Mouse (Mus musculus) CH12.LX (cell line): ENCODE data around the gene Gse1. TPM values are rescaled to one million over a fixed set of nuclear protein-coding genes. Genes with fewer than 3 reads are reported as not detected.
A peak's percentile ranks its signal among the peaks of the same experiment; 100 is the strongest.

ENCODE experiments used
- DNase-seq: peaks from one replicate; pipeline ENCODE4 v3.0.0-alpha.2; 2013; ENCODE audit errors: extremely low read depth
- H3K27ac ChIP-seq: 2 replicates; pipeline ENCODE4 v1.5.1; 2012; ENCODE audit warnings: low read depth, mild to moderate bottlenecking, control low read depth, moderate library complexity; ENCODE audit not compliant: insufficient read depth
- H3K27me3 ChIP-seq: replicated peaks from 2 replicates; pipeline ENCODE3; 2012; ENCODE audit warnings: inconsistent platforms
- H3K36me3 ChIP-seq, 2 experiments: replicated peaks in 1 of 2; 2 replicates each; pipeline versions ENCODE3 to v1.6.1; 2012; ENCODE audit warnings: inconsistent platforms in 1 of 2, low read length in 1 of 2, mild to moderate bottlenecking in 1 of 2, mixed read lengths in 1 of 2, moderate library complexity in 1 of 2; ENCODE audit not compliant: control insufficient read depth in 1 of 2, insufficient read depth in 1 of 2
- H3K4me1 ChIP-seq, 2 experiments: 2 replicates each; pipeline ENCODE4 v1.6.1; 2012; ENCODE audit warnings: inconsistent platforms in 1 of 2, moderate library complexity in 1 of 2; ENCODE audit not compliant: insufficient read depth in 2 of 2, control insufficient read depth in 1 of 2
- H3K4me2 ChIP-seq: 2 replicates; pipeline ENCODE4 v1.6.1; 2012; ENCODE audit warnings: low read depth, mild to moderate bottlenecking, control low read depth; ENCODE audit not compliant: poor library complexity, insufficient read depth, severe bottlenecking
- H3K4me3 ChIP-seq, 3 experiments: fragments of 150-350 bp in 1 of 3; sonication (generic) in 1 of 3; replicated peaks in 1 of 3; 2 replicates each; pipeline versions ENCODE3 to v1.5.1; 2011 to 2012; ENCODE audit warnings: low read depth in 2 of 3, low read length in 2 of 3, mild to moderate bottlenecking in 2 of 3, moderate library complexity in 2 of 3, control low read depth in 1 of 3, improper control_type of control experiment in 1 of 3, inconsistent platforms in 1 of 3, mixed read lengths in 1 of 3; ENCODE audit not compliant: poor library complexity in 1 of 3
- H3K79me2 ChIP-seq: replicated peaks from 2 replicates; pipeline ENCODE4 v1.6.1; 2012; ENCODE audit warnings: mild to moderate bottlenecking, moderate library complexity; ENCODE audit not compliant: control insufficient read depth, poor library complexity, insufficient read depth, severe bottlenecking; ENCODE audit errors: extremely low read depth
- H3K9ac ChIP-seq: 2 replicates; pipeline ENCODE4 v1.6.1; 2012; ENCODE audit warnings: low read depth, mild to moderate bottlenecking, control low read depth, moderate library complexity; ENCODE audit not compliant: insufficient read depth
- H3K9me3 ChIP-seq: replicated peaks from 2 replicates; pipeline ENCODE3; 2012; ENCODE audit warnings: low read length, inconsistent platforms, mixed read lengths
- CHD1 ChIP-seq: IDR thresholded peaks from 2 replicates; pipeline ENCODE4 v1.6.1; 2012; ENCODE audit warnings: low read depth, low read length, improper control_type of control experiment, inconsistent platforms
- CHD2 ChIP-seq: IDR thresholded peaks from 2 replicates; pipeline ENCODE4 v1.6.1; 2011; ENCODE audit warnings: low read length, improper control_type of control experiment
- CTCF ChIP-seq, 2 experiments: IDR thresholded peaks in 1 of 2; conservative IDR thresholded peaks in 1 of 2; 2 replicates each; pipeline ENCODE4 v1.5.1; 2011 to 2012; ENCODE audit warnings: low read depth in 2 of 2, low read length in 2 of 2, improper control_type of control experiment in 1 of 2, inconsistent platforms in 1 of 2, mild to moderate bottlenecking in 1 of 2, moderate library complexity in 1 of 2
- ELF1 ChIP-seq: IDR thresholded peaks from 2 replicates; pipeline ENCODE4 v1.6.1; 2014; ENCODE audit warnings: low read depth, mild to moderate bottlenecking, inconsistent platforms, low read length, improper control_type of control experiment
- EP300 ChIP-seq: IDR thresholded peaks from 2 replicates; pipeline ENCODE4 v1.6.1; 2011; ENCODE audit warnings: low read length, improper control_type of control experiment
- GABPA ChIP-seq: IDR thresholded peaks from 2 replicates; pipeline ENCODE4 v1.6.1; 2012; ENCODE audit warnings: low read depth, low read length, improper control_type of control experiment, inconsistent platforms; ENCODE audit not compliant: insufficient replicate concordance
- HCFC1 ChIP-seq: IDR thresholded peaks from 2 replicates; pipeline ENCODE4 v1.6.1; 2012; ENCODE audit warnings: low read depth, mild to moderate bottlenecking, inconsistent platforms, low read length, improper control_type of control experiment
- IRF4 ChIP-seq: IDR thresholded peaks from 2 replicates; pipeline ENCODE4 v1.6.1; 2014; ENCODE audit warnings: low read depth, mild to moderate bottlenecking, inconsistent platforms, low read length, improper control_type of control experiment
- KAT2A ChIP-seq: IDR thresholded peaks from 2 replicates; pipeline ENCODE4 v1.6.1; 2012; ENCODE audit warnings: low read length, improper control_type of control experiment, inconsistent platforms; ENCODE audit not compliant: insufficient replicate concordance
- MAZ ChIP-seq: IDR thresholded peaks from 2 replicates; pipeline ENCODE4 v1.6.1; 2012; ENCODE audit warnings: low read depth, mild to moderate bottlenecking, inconsistent platforms, low read length, improper control_type of control experiment, moderate library complexity
- MEF2A ChIP-seq: IDR thresholded peaks from 2 replicates; pipeline ENCODE4 v1.6.1; 2014; ENCODE audit warnings: low read depth, mild to moderate bottlenecking, inconsistent platforms, low read length, improper control_type of control experiment, borderline replicate concordance
- MYC ChIP-seq: IDR thresholded peaks from 2 replicates; pipeline ENCODE4 v1.6.1; 2011; ENCODE audit warnings: low read depth, mild to moderate bottlenecking, improper control_type of control experiment, low read length
- NELFE ChIP-seq: IDR thresholded peaks from 2 replicates; pipeline ENCODE4 v1.6.1; 2011; ENCODE audit warnings: low read depth, low read length, improper control_type of control experiment
- NRF1 ChIP-seq: IDR thresholded peaks from 2 replicates; pipeline ENCODE4 v1.6.1; 2014; ENCODE audit warnings: low read depth, mild to moderate bottlenecking, inconsistent platforms, low read length, improper control_type of control experiment, moderate library complexity
- PAX5 ChIP-seq: IDR thresholded peaks from 2 replicates; pipeline ENCODE4 v1.6.1; 2012; ENCODE audit warnings: low read length, inconsistent platforms, mixed read lengths
- POLR2AphosphoS2 ChIP-seq: IDR thresholded peaks from 2 replicates; pipeline ENCODE4 v1.6.1; 2011; ENCODE audit warnings: low read depth, low read length, improper control_type of control experiment
- RCOR1 ChIP-seq: conservative IDR thresholded peaks from 2 replicates; pipeline ENCODE4 v1.6.1; 2012; ENCODE audit warnings: low read depth, mild to moderate bottlenecking, inconsistent platforms, low read length, improper control_type of control experiment
- UBTF ChIP-seq: IDR thresholded peaks from 2 replicates; pipeline ENCODE4 v1.6.1; 2012; ENCODE audit warnings: low read depth, mild to moderate bottlenecking, inconsistent platforms, low read length, improper control_type of control experiment, moderate library complexity
- USF1 ChIP-seq: IDR thresholded peaks from 2 replicates; pipeline ENCODE4 v1.6.1; 2014; ENCODE audit warnings: low read depth, mild to moderate bottlenecking, inconsistent platforms, low read length, improper control_type of control experiment
- USF2 ChIP-seq: conservative IDR thresholded peaks from 2 replicates; pipeline ENCODE4 v1.6.1; 2011; ENCODE audit warnings: low read depth, low read length, improper control_type of control experiment
- ZC3H11A ChIP-seq: IDR thresholded peaks from 2 replicates; pipeline ENCODE4 v1.6.1; 2012; ENCODE audit warnings: low read depth, mild to moderate bottlenecking, inconsistent platforms, low read length, improper control_type of control experiment
- ZKSCAN1 ChIP-seq: IDR thresholded peaks from 2 replicates; pipeline ENCODE4 v1.6.1; 2012; ENCODE audit warnings: low read depth, inconsistent platforms, low read length, improper control_type of control experiment, borderline replicate concordance
- ZMIZ1 ChIP-seq: IDR thresholded peaks from 2 replicates; pipeline ENCODE4 v1.6.1; 2012; ENCODE audit warnings: low read depth, mild to moderate bottlenecking, inconsistent platforms, low read length, improper control_type of control experiment
- ZNF384 ChIP-seq: IDR thresholded peaks from 2 replicates; pipeline ENCODE4 v1.6.1; 2012; ENCODE audit warnings: low read depth, low read length, improper control_type of control experiment, inconsistent platforms
- dilution Hi-C: fragments of 300-500 bp; cut with MboI; formaldehyde crosslinking; loops from 2 replicates; pipeline ENCODE4 v1.14.3; 2020; ENCODE audit warnings: low sequenced_read_pairs; ENCODE audit not compliant: extremely low pct_unique_long_range_greater_than_20kb, extremely low pct_ligation_motif_present
- in situ Hi-C: fragments of 300-500 bp; cut with MboI; formaldehyde crosslinking; loops from 3 replicates; pipeline ENCODE4 v1.14.3; 2019; ENCODE audit warnings: low sequenced_read_pairs, low pct_ligation_motif_present, low pct_unique_long_range_greater_than_20kb, mixed read lengths
- polyA plus RNA-seq: library from polyadenylated mRNA; unstranded; fragments of >175 nt; gene quantifications from 2 replicates; pipeline ENCODE4 v1.2.1, GENCODE M21; 2012; ENCODE audit warnings: low read depth; ENCODE audit not compliant: insufficient read length
- total RNA-seq, 2 experiments: library from RNA; depleted of rRNA; stranded (reverse); fragments of 300-350 nt in 1 of 2; fragments of >200 nt in 1 of 2; gene quantifications; 2 replicates each; pipeline ENCODE4 v1.2.3; 2012 to 2014

Gse1 gene
- total and polyA plus RNA-seq, 3 experiments: 1.3 to 9.8 (median 8.5) TPM

DNA sequence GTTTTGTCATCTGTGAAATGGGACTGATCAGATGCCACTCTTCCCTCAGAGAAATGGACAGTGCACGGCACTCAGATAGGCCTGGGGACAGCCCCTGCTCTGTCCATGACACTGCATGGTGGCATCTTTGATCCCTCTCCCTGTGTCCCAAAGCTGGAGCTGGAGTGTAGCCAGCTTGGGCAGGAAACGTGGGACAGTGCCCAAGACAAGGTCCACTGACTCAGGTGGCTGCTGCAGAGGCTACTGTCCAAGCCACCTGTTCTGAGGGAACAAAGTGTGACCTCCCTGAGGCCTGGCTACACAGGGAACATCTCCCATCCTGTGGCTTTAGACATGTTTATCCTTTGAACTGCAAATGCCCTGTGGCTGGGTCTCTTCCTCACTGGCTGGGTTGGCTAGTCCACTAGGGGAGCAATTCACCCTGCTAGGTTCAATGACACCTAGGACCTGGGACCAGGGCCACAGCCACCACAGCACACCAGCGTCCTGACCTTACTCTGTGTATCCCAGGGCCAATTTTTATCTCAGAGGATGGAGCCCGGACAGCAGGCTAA lies 46.3 kb upstream of the Gse1 start:
- dilution Hi-C loops (no loop called here), in situ Hi-C loops (loop anchor here (5.0 to 10.0 kb wide), 3 partner anchors 95 to 433 kb away; no protein-coding TSS in a partner anchor)
- peaks cover 30% of the 10 kb centered on the region for H3K27me3 ChIP-seq
- no peaks in the 10 kb centered on the region for H3K9me3 ChIP-seq
- H3K4me3 ChIP-seq: no peak overlapping the region
- no peak overlapping the region for H3K9ac ChIP-seq
- TF ChIP-seq UBTF: no peak
- peak in 1 of 2 experiments; percentile 16; a peak in 1 of 4 replicates for TF ChIP-seq CTCF (conservative IDR thresholded peaks at IDR 0.05 in 1 of 2, IDR thresholded peaks at IDR 0.05 in 1 of 2; ENCODE audit: low read depth in 2 of 2, low read length in 2 of 2)
- TF ChIP-seq USF2: no peak
- DNase-seq: no peak
- H3K36me3 ChIP-seq: no peaks in the 10 kb centered on the region
- no peak overlapping the region for H3K27ac ChIP-seq
- peaks cover 10 to 23% of the 10 kb centered on the region in 2 experiments for H3K4me1 ChIP-seq
- no peak overlapping the region for H3K4me2 ChIP-seq
- no peaks in the 10 kb centered on the region for H3K79me2 ChIP-seq

DNA sequence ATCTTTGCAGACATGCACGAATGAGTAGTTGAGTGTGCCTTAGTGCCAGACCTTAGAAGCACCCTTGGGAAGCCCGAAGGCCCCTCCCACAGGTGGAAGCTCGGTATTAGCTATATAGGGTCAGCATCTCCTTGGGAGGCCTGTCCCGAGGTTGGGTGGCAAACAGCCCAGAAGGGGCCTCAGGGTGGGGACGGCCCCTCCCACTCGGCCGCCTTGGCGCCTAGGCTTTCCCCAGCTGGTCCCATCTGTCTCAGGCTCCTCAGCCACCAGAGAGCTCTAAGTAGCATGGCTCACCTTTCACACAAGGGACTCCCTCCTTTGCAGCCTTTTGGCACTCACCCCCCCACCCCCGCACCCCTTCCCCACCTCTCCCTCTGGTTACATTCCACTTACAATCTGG lies 43.9 kb upstream of the Gse1 start:
- H3K27me3 ChIP-seq: peaks cover 48% of the 10 kb centered on the region
- dilution Hi-C loops: no loop called here
- DNase-seq: no peak

GRCm38 (mm10) chr8:120184850-120185792 lies 43.1 kb upstream of the Gse1 start:
- Histone ChIP-seq H3K27me3 (peaks cover 55% of the 10 kb centered on the region), H3K27ac (no peak overlapping the region), H3K4me2 (no peak overlapping the region), H3K9ac (no peak overlapping the region), H3K9me3 (no peaks in the 10 kb centered on the region), H3K79me2 (no peaks in the 10 kb centered on the region), H3K36me3 (no peaks in the 10 kb centered on the region), H3K4me3 (no peak overlapping the region), H3K4me1 (no peaks in the 10 kb centered on the region; a peak in 1 of 4 replicates)
- TF ChIP-seq USF1: no peak
- TF ChIP-seq ZKSCAN1: no peak
- TF ChIP-seq KAT2A: no peak
- no peak for TF ChIP-seq GABPA
- no peak for TF ChIP-seq IRF4
- TF ChIP-seq POLR2AphosphoS2: no peak
- no peak for TF ChIP-seq NELFE
- no peak for TF ChIP-seq RCOR1
- no peak for TF ChIP-seq MYC
- TF ChIP-seq ZC3H11A: no peak
- TF ChIP-seq UBTF: no peak
- TF ChIP-seq CTCF (conservative IDR thresholded peaks at IDR 0.05 in 1 of 2, IDR thresholded peaks at IDR 0.05 in 1 of 2; ENCODE audit: low read depth in 2 of 2, low read length in 2 of 2): no peak
- TF ChIP-seq MEF2A: no peak
- no peak for TF ChIP-seq ZNF384
- no peak for TF ChIP-seq ELF1
- no peak for TF ChIP-seq ZMIZ1
- in situ Hi-C loops (loop anchor here (5.0 to 10.0 kb wide), 3 partner anchors 92 to 430 kb away; no protein-coding TSS in a partner anchor), dilution Hi-C loops (no loop called here)
- DNase-seq: no peak

More for the DNA sequence above, 43.9 kb upstream of the Gse1 start:
- H3K9ac ChIP-seq: no peak overlapping the region
- H3K27ac ChIP-seq: no peak overlapping the region
- in situ Hi-C loops: loop anchor here (5.0 to 10.0 kb wide), 3 partner anchors 93 to 430 kb away; no protein-coding TSS in a partner anchor
- H3K4me3 ChIP-seq: no peak overlapping the region
- no peaks in the 10 kb centered on the region for H3K79me2 ChIP-seq
- TF ChIP-seq PAX5 (no peak), IRF4 (no peak), ZNF384 (no peak), KAT2A (no peak), ZMIZ1 (no peak), NRF1 (no peak), EP300 (no peak), MAZ (no peak), CHD2 (no peak), CHD1 (no peak), NELFE (no peak), HCFC1 (no peak)
- no peaks in the 10 kb centered on the region for H3K9me3 ChIP-seq
- H3K36me3 ChIP-seq: no peaks in the 10 kb centered on the region
- H3K4me2 ChIP-seq: no peak overlapping the region
- H3K4me1 ChIP-seq: peaks cover 0 to 3% of the 10 kb centered on the region in 2 experiments; a peak in 2 of 4 replicates
